ENCODE assay signal across 8 mouse cellular contexts in genomic region chr15:103146627-103147421, GRCm38 (mm10). TPM values are rescaled to one million over a fixed set of nuclear protein-coding genes. Genes with fewer than 3 reads are reported as not detected.
A peak's percentile ranks its signal among the peaks of the same experiment; 100 is the strongest.
DNase-seq lines count a peak whose midpoint lies in the region; ATAC-seq and TF ChIP-seq lines count a peak whose summit lies in the region.
"Had no signal": no experiment of that assay in that cellular context is flagged by ENCODE, and none has a peak within 500 bp of the region (broad histone marks: within the 10 kb centered on the region; RNA-seq: fewer than 3 reads in every experiment).

No protein-coding gene starts in this region.

- no peaks in the 10 kb centered on the region for H3K36me3 ChIP-seq in ES-Bruce4 (ENCODE audit: control insufficient read depth, insufficient read depth, low read length, poor library complexity, severe bottlenecking)
- H3K36me3 ChIP-seq in MEL (ENCODE audit: control insufficient read depth in 1 of 2, insufficient read depth in 2 of 2, low read length in 2 of 2), result 0 out of 4 replicates have a peak, but pooled peaks cover 0 to under 1% of the 10 kb centered on the region in 2 experiments
- H3K36me3 ChIP-seq in hindbrain, embryonic 14.5 days (replicated peaks; ENCODE audit: control insufficient read depth, insufficient read depth), result no peaks in the 10 kb centered on the region
- no peaks in the 10 kb centered on the region for H3K36me3 ChIP-seq in midbrain, postnatal 0 days (ENCODE audit: insufficient read depth, low read length)

- ATAC-seq in hindbrain, embryonic 14.5 days (ENCODE audit: low FRiP score), result peak; percentile 78
- peak; percentile 76; the same call in 1 of the 2 replicates for ATAC-seq in midbrain, postnatal 0 days (ENCODE audit: low FRiP score)

- TF ChIP-seq CTCF in ES-Bruce4 (IDR thresholded peaks at IDR 0.05; ENCODE audit: low read depth, low read length), result no peak
- TF ChIP-seq CTCF in MEL (IDR thresholded peaks at IDR 0.05 in 2 of 3, conservative IDR thresholded peaks at IDR 0.05 in 1 of 3; ENCODE audit: control insufficient read depth in 1 of 3, insufficient read depth in 1 of 3, low read depth in 2 of 3, low read length in 3 of 3, poor library complexity in 1 of 3, severe bottlenecking in 1 of 3), result no peak
- TF ChIP-seq CTCF in midbrain, postnatal 0 days (IDR thresholded peaks at IDR 0.05), result no peak

- no peak for TF ChIP-seq EP300 in ES-Bruce4 (IDR thresholded peaks at IDR 0.05; ENCODE audit: insufficient read depth, low read depth, low read length)
- no peak for TF ChIP-seq EP300 in MEL (IDR thresholded peaks at IDR 0.05; ENCODE audit: low read depth in 1 of 2, low read length in 2 of 2)

- under 1% methylated on average over 55 of the region's 57 CpGs for WGBS in hindbrain, embryonic 14.5 days
- WGBS in midbrain, postnatal 0 days, result under 1% methylated on average over 48 of the region's 57 CpGs

- peak overlapping the region; percentile 68 for H3K4me2 ChIP-seq in hindbrain, embryonic 14.5 days (replicated peaks)
- peak overlapping the region; percentile 81 for H3K4me2 ChIP-seq in midbrain, postnatal 0 days (ENCODE audit: low read depth, low read length, poor library complexity, severe bottlenecking)

- H3K4me1 ChIP-seq in ES-Bruce4 (ENCODE audit: control insufficient read depth, insufficient read depth, low read length) (peaks cover 3% of the 10 kb centered on the region), MEL (ENCODE audit: control insufficient read depth in 1 of 2, insufficient read depth in 2 of 2, low read length in 2 of 2) (no peaks in the 10 kb centered on the region)
- H3K4me1 ChIP-seq in hindbrain, embryonic 14.5 days (replicated peaks; ENCODE audit: control insufficient read depth, insufficient read depth, low read length), result peaks cover 28% of the 10 kb centered on the region
- H3K4me1 ChIP-seq in midbrain, postnatal 0 days (ENCODE audit: insufficient read depth, low read length), result 0 out of 2 replicates have a peak, but pooled peaks cover 4% of the 10 kb centered on the region

- H3K9ac ChIP-seq in ES-Bruce4 (ENCODE audit: low read depth, poor library complexity, severe bottlenecking) (peak overlapping the region; percentile 48), MEL (ENCODE audit: control insufficient read depth, low read depth, low read length, poor library complexity, severe bottlenecking) (peak overlapping the region; percentile 36)
- H3K9ac ChIP-seq in hindbrain, embryonic 14.5 days, result peak overlapping the region; percentile 64
- peak overlapping the region; percentile 54 for H3K9ac ChIP-seq in midbrain, postnatal 0 days (replicated peaks; ENCODE audit: low read length, poor library complexity, severe bottlenecking)

- DNase-seq in MEL (ENCODE audit: low read depth, low spot score), result no peak
- peak; percentile 29 for DNase-seq in embryo, embryonic 9.5 days (ENCODE audit: extremely low spot score)
- peak; percentile 72 for DNase-seq in hindbrain, embryonic 14.5 days (ENCODE audit: low spot score)
- DNase-seq in left cerebral cortex, postnatal 14 days (ENCODE audit: low spot score in 2 of 2), result peak; percentile 75 to 79
- DNase-seq in midbrain, postnatal 0 days (ENCODE audit: low spot score), result peak; percentile 70
- no peak for DNase-seq in spleen, postnatal 14 days (ENCODE audit: low spot score in 2 of 2)

- no peak for TF ChIP-seq RAD21 in MEL (IDR thresholded peaks at IDR 0.05; ENCODE audit: low read depth, low read length)

- TF ChIP-seq POLR2A in ES-Bruce4 (IDR thresholded peaks at IDR 0.05; ENCODE audit: insufficient read depth, low read length) (no peak), MEL (IDR thresholded peaks at IDR 0.05; ENCODE audit: control insufficient read depth in 1 of 2, insufficient read depth in 1 of 2, low read depth in 1 of 2, low read length in 2 of 2, poor library complexity in 1 of 2) (no peak)

- H3K9me3 ChIP-seq in ES-Bruce4 (replicated peaks; ENCODE audit: control insufficient read depth, insufficient read depth, low read length, poor library complexity, severe bottlenecking) (no peaks in the 10 kb centered on the region), MEL (replicated peaks; ENCODE audit: insufficient read depth, low read length) (no peaks in the 10 kb centered on the region)
- H3K9me3 ChIP-seq in hindbrain, embryonic 14.5 days (ENCODE audit: control insufficient read depth, low read length), result no peaks in the 10 kb centered on the region
- no peaks in the 10 kb centered on the region for H3K9me3 ChIP-seq in midbrain, postnatal 0 days (ENCODE audit: low read length)

- intact Hi-C loops in left cerebral cortex, postnatal 14 days (cut with DNase I), result no loop called here

- H3K27ac ChIP-seq in ES-Bruce4 (ENCODE audit: insufficient read depth, low read length) (no peak overlapping the region), MEL (ENCODE audit: control insufficient read depth, low read depth, low read length) (no peak overlapping the region)
- peak overlapping the region; percentile 91 for H3K27ac ChIP-seq in hindbrain, embryonic 14.5 days
- peak overlapping the region; percentile 38 for H3K27ac ChIP-seq in midbrain, postnatal 0 days (ENCODE audit: low read depth, low read length)

- H3K79me2 ChIP-seq in MEL (ENCODE audit: control insufficient read depth, insufficient read depth, low read length, poor library complexity), result no peaks in the 10 kb centered on the region

- H3K27me3 ChIP-seq in ES-Bruce4 (ENCODE audit: control insufficient read depth, insufficient read depth, low read length, poor library complexity, severe bottlenecking) (peaks cover 3% of the 10 kb centered on the region; the same call in 1 of the 2 replicates), MEL (ENCODE audit: control insufficient read depth in 1 of 2, insufficient read depth in 2 of 2, low read length in 2 of 2) (peaks cover 4 to 10% of the 10 kb centered on the region in 2 experiments; a peak in 3 of 4 replicates)
- H3K27me3 ChIP-seq in hindbrain, embryonic 14.5 days (ENCODE audit: control insufficient read depth, insufficient read depth, low read length), result peaks cover 13% of the 10 kb centered on the region; the same call in 1 of the 2 replicates
- H3K27me3 ChIP-seq in midbrain, postnatal 0 days (ENCODE audit: insufficient read depth, low read length), result peaks cover 8% of the 10 kb centered on the region; the same call in 1 of the 2 replicates

- H3K4me3 ChIP-seq in ES-Bruce4 (ENCODE audit: low read depth, low read length), result peak overlapping the region; percentile 54
- H3K4me3 ChIP-seq in MEL (ENCODE audit: control insufficient read depth in 1 of 2, insufficient read depth in 1 of 2, low read depth in 2 of 2, low read length in 2 of 2), result peak overlapping the region in 1 of 2 experiments; percentile 35; a peak in 2 of 4 replicates
- peak overlapping the region; percentile 35 for H3K4me3 ChIP-seq in hindbrain, embryonic 14.5 days (replicated peaks; ENCODE audit: low read length)
- peak overlapping the region; percentile 43 for H3K4me3 ChIP-seq in midbrain, postnatal 0 days (ENCODE audit: low read depth, low read length)
- H3K4me3 ChIP-seq: erythroblast, embryonic 14.5 days had no signal

TF ChIP-seq in MEL, 35 proteins besides CTCF, POLR2A, EP300 and RAD21:
- TF ChIP-seq MYC (IDR thresholded peaks at IDR 0.05; ENCODE audit: low read depth, low read length) (no peak), USF1 (IDR thresholded peaks at IDR 0.05; ENCODE audit: low read depth, low read length) (no peak), UBTF (IDR thresholded peaks at IDR 0.05; ENCODE audit: borderline replicate concordance, insufficient read depth, low read depth, low read length) (peak; percentile 37; the same call in 1 of the 2 replicates), RCOR1 (IDR thresholded peaks at IDR 0.05; ENCODE audit: low read depth, low read length) (no peak)
TF ChIP-seq in MEL: peak in this region for 1.

RNA-seq across cellular contexts. Expression of gene Smug1, which starts 20.1 kb away (rescaled TPM):
- polyA plus RNA-seq in ES-Bruce4 (2011; ENCODE audit: insufficient read depth, insufficient read length, low read depth, missing spikeins) (13.5 and 15.3 TPM in 2 replicates), MEL (2012; ENCODE audit: insufficient read depth in 1 of 2, insufficient read length in 2 of 2, low read depth in 1 of 2, low replicate concordance in 2 of 2, missing spikeins in 1 of 2) (1 to 10 TPM in 1 of 2 experiments, not detected in 1; 4.6 TPM)
- 3.8 and 5.2 TPM in 2 replicates for total RNA-seq in MEL (2012; rRNA removed)
- 37.6 and 40.8 TPM in 2 replicates for polyA plus RNA-seq in hindbrain, embryonic 14.5 days (2014; fragmentation: Nextera tagmentation; extraction: Ambion mirVana)
- 10 to 100 TPM; 16.2 to 17.4 TPM for total RNA-seq in left cerebral cortex, postnatal 14 days (2021)
- 33.2 and 42.9 TPM in 2 replicates for total RNA-seq in midbrain, postnatal 0 days (2014; rRNA removed)
- 13.6 and 14.1 TPM in 2 replicates for polyA plus RNA-seq in midbrain, postnatal 0 days (2015; fragmentation: Nextera tagmentation; extraction: Ambion mirVana)

Comparison
In these comparisons a context has a peak if more than half of its experiments do, and no peak if none do; other contexts are left out.
1. H3K27ac ChIP-seq: peak in hindbrain, embryonic 14.5 days (single experiment) and midbrain, postnatal 0 days (single experiment); none in ES-Bruce4 (single experiment) and MEL (single experiment).
2. DNase-seq: peak in embryo, embryonic 9.5 days (single experiment), hindbrain, embryonic 14.5 days (single experiment), left cerebral cortex, postnatal 14 days (2 of 2) and midbrain, postnatal 0 days (single experiment); none in MEL (single experiment) and spleen, postnatal 14 days (0 of 2).
3. Peak in every context shown above with its lines, with median percentiles within 50 percentile points of each other: H3K9ac ChIP-seq.